Mouse (Mus musculus) cerebellum, adult 2 months (tissue): ENCODE results near the gene Gramd1a.

Experiments
- CTCF ChIP-seq: fragments of 200-500 bp; IDR thresholded peaks from 2 replicates; pipeline ENCODE4 v1.5.1; 2011; ENCODE audit warnings: low read depth, mild to moderate bottlenecking, control low read depth, low read length, moderate library complexity, borderline replicate concordance; ENCODE audit not compliant: insufficient read depth
- POLR2A ChIP-seq: fragments of 200-500 bp; IDR thresholded peaks from 2 replicates; pipeline ENCODE4 v1.6.1; 2011; ENCODE audit warnings: low read length, control low read depth, borderline replicate concordance; ENCODE audit not compliant: insufficient read depth

GRCm38 (mm10) chr7:31124381-31124780 is 31.3 kb downstream of the Gramd1a start:
- TF ChIP-seq CTCF (no peak), POLR2A (no peak)
